Mouse (Mus musculus) kidney, adult 2 months (tissue): ENCODE measurements at regions not wholly inside any gene's neighbourhood (a gene's known extent, or its start where the extent isn't known, plus 50 kb on each side); places are given as distances from the start of the nearest gene placed in this dataset.

Experiments
- CTCF ChIP-seq: fragments of 200-500 bp; conservative IDR thresholded peaks from 2 replicates; pipeline ENCODE4 v1.5.1; 2011; ENCODE audit warnings: low read depth, mild to moderate bottlenecking, control low read depth, low read length, moderate library complexity, mixed read lengths; ENCODE audit not compliant: insufficient read depth, insufficient read length
- POLR2A ChIP-seq: fragments of 200-500 bp; IDR thresholded peaks from one replicate; pipeline ENCODE4 v1.6.1; 2011; ENCODE audit warnings: low read depth, low read length, control low read depth

DNA sequence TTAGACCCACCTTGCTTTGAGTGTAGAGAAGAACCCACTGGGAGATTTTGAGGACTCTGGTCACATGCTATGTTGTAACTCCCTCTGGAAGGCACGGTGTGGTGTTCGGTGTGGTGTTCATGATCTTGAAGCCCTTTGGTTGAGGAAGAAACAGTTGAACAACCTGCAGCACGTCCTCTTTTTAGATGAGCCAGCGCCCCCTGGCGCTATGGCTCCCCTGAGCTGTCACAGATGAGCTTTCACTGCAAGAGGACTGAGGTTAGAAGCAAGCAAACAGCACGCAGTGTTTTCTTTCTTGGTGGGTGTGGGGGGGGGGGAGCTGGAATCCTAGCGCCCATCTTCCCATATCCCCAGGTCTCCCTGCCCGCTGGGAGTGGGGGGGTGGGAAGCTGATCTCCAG lies 177.9 kb downstream of the Thbs2 start:
- TF ChIP-seq CTCF (peak; percentile 71), POLR2A (no peak)
